Mouse (Mus musculus): ENCODE measurements around the gene Slc45a2.

DNA sequence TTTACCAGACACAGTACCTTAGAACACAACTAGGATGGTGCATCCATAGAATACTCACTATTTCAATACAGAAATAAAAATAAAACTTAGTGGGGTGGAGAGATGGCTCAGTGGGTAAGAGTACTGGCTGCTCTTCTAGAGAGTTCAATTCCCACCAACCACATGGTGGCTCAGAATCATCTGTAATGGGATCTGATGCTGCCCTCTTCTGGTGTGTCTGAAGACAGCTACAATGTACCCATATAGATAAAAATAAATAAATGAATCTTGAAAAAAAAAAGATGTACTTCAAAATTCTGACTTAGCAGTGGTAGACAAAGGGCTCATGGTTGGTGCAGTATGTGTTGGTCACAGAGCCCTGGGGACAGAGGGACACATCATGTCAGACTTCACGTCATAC lies 9.0 kb upstream of the Slc45a2 start:
- TF ChIP-seq GATA1 (IDR thresholded peaks at IDR 0.05; ENCODE audit: low read length) (no peak), TAL1 (IDR thresholded peaks at IDR 0.05; ENCODE audit: low read length) (no peak)

All from erythroblast, embryonic 14.5 days (primary cell).